11 mouse cellular contexts compared by ENCODE assay signal in the genomic region with DNA sequence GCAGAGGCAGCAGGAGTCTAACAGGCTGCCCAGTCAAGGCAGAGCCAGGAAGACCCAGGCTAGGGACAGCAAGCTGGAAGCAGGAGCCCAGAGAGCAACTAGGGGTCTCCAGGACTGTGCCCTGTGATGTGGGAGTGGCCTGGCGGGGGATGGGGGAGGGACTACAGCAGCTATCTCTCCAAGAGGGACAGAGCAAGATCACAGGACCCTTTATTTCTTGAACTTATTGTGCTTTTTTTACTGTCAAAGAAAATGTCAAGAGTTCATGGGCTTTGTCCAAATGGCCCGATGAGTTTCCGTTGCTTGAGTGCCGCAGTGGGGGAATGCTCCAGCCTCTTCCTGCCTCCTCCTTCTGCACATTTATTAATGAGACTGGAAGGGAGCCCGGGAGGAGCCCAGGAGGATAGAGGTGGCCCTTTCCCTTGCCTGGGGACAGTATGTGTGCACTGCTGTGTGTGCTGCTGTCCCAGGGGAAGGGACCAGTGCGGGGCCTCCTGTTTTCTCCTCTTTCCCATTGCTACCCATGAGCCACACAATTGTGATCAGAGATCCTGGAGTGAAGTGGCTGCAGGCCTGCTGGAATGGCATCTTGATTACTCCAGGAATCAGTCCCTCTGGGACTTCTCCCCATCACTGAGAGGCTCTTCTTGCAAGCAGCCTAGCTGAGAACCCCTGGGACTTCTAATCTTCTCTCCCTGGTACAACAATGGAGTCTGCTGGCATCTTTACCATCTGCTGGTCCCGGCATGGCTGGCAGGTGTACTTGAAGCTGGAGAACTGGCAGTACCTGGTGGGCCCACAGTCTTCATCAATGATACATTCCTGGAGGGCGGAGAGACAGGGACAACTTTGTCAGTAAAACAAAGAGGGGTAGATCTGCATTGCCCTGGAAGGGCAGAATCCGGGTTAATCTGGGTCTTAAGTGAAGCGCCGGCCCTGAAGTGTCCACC. TPM values are rescaled to one million over a fixed set of nuclear protein-coding genes. Genes with fewer than 3 reads are reported as not detected.
DNase-seq lines count a peak whose midpoint lies in the region; ATAC-seq and TF ChIP-seq lines count a peak whose summit lies in the region.
"Had no signal": no experiment of that assay in that cellular context is flagged by ENCODE, and none has a peak within 500 bp of the region (broad histone marks: within the 10 kb centered on the region; RNA-seq: fewer than 3 reads in every experiment).

No protein-coding gene starts in this region.

- peaks cover 5% of the 10 kb centered on the region; the same call in 1 of the 2 replicates for H3K4me1 ChIP-seq in forebrain, embryonic 15.5 days
- no peaks in the 10 kb centered on the region; the same call in none of the 2 replicates for H3K4me1 ChIP-seq in forebrain, embryonic 16.5 days (replicated peaks; ENCODE audit: control insufficient read depth, insufficient read depth, low read length)
- no peaks in the 10 kb centered on the region for H3K4me1 ChIP-seq in lung, postnatal 0 days (ENCODE audit: insufficient read depth, low read depth, low read length)
- no peaks in the 10 kb centered on the region for H3K4me1 ChIP-seq in lung, adult 2 months (ENCODE audit: control insufficient read depth, insufficient read depth, low read length)
- H3K4me1 ChIP-seq in embryonic facial prominence, embryonic 13.5 days = peaks cover 26% of the 10 kb centered on the region
- peaks cover 22% of the 10 kb centered on the region for H3K4me1 ChIP-seq in limb, embryonic 11.5 days (ENCODE audit: control insufficient read depth, insufficient read depth, low read length)
- H3K4me1 ChIP-seq in hindbrain, embryonic 16.5 days (ENCODE audit: control insufficient read depth, insufficient read depth, low read depth, low read length) = no peaks in the 10 kb centered on the region

- H3K27ac ChIP-seq in forebrain, embryonic 15.5 days (replicated peaks) = peak overlapping the region; percentile 29; the same call in 1 of the 2 replicates
- no peak overlapping the region for H3K27ac ChIP-seq in forebrain, embryonic 16.5 days (ENCODE audit: low read length)
- no peak overlapping the region for H3K27ac ChIP-seq in lung, postnatal 0 days (ENCODE audit: low read length)
- 0 out of 2 replicates have a peak overlapping the region, but pooled peaks have one; percentile 4 for H3K27ac ChIP-seq in embryonic facial prominence, embryonic 13.5 days
- peak overlapping the region; percentile 39; the same call in 1 of the 2 replicates for H3K27ac ChIP-seq in limb, embryonic 11.5 days (replicated peaks; ENCODE audit: low read depth, low read length)
- H3K27ac ChIP-seq in hindbrain, embryonic 16.5 days (ENCODE audit: low read depth, low read length) = no peak overlapping the region

- ATAC-seq in forebrain, embryonic 15.5 days (replicated peaks) = no peak
- ATAC-seq in forebrain, embryonic 16.5 days = no peak
- peak; percentile 16; the same call in 1 of the 2 replicates for ATAC-seq in lung, postnatal 0 days
- ATAC-seq in embryonic facial prominence, embryonic 13.5 days (ENCODE audit: insufficient number of reproducible peaks, insufficient read depth, low FRiP score, low TSS enrichment, low read depth) = no peak
- ATAC-seq in limb, embryonic 11.5 days (ENCODE audit: insufficient number of reproducible peaks, low FRiP score, low TSS enrichment, low read depth) = 0 out of 2 replicates have a peak, but pooled peaks have one; percentile 14
- ATAC-seq in hindbrain, embryonic 16.5 days = no peak

- H3K4me3 ChIP-seq in forebrain, embryonic 15.5 days = no peak overlapping the region
- H3K4me3 ChIP-seq in forebrain, embryonic 16.5 days (replicated peaks; ENCODE audit: low read length) = no peak overlapping the region
- no peak overlapping the region for H3K4me3 ChIP-seq in lung, postnatal 0 days (ENCODE audit: low read depth, low read length)
- no peak overlapping the region for H3K4me3 ChIP-seq in lung, adult 2 months (replicated peaks; ENCODE audit: extremely low read depth, low read depth, low read length)
- no peak overlapping the region for H3K4me3 ChIP-seq in embryonic facial prominence, embryonic 13.5 days
- H3K4me3 ChIP-seq in limb, embryonic 11.5 days (ENCODE audit: low read depth, low read length) = no peak overlapping the region
- H3K4me3 ChIP-seq in hindbrain, embryonic 16.5 days (ENCODE audit: low read length) = no peak overlapping the region
- H3K4me3 ChIP-seq: embryonic facial prominence, embryonic 12.5 days had no signal

- H3K36me3 ChIP-seq in forebrain, embryonic 15.5 days = no peaks in the 10 kb centered on the region
- no peaks in the 10 kb centered on the region for H3K36me3 ChIP-seq in forebrain, embryonic 16.5 days (ENCODE audit: control insufficient read depth, insufficient read depth)
- H3K36me3 ChIP-seq in lung, postnatal 0 days (ENCODE audit: insufficient read depth, low read length) = no peaks in the 10 kb centered on the region
- H3K36me3 ChIP-seq in embryonic facial prominence, embryonic 13.5 days = peaks cover 41% of the 10 kb centered on the region
- no peaks in the 10 kb centered on the region for H3K36me3 ChIP-seq in limb, embryonic 11.5 days (ENCODE audit: control insufficient read depth, insufficient read depth, low read length)
- H3K36me3 ChIP-seq in hindbrain, embryonic 16.5 days (ENCODE audit: control insufficient read depth, insufficient read depth, low read length) = no peaks in the 10 kb centered on the region

- no peak overlapping the region for H3K9ac ChIP-seq in forebrain, embryonic 15.5 days (replicated peaks)
- no peak overlapping the region for H3K9ac ChIP-seq in forebrain, embryonic 16.5 days (replicated peaks; ENCODE audit: low read depth, low read length)
- no peak overlapping the region for H3K9ac ChIP-seq in lung, postnatal 0 days (replicated peaks; ENCODE audit: low read depth)
- no peak overlapping the region for H3K9ac ChIP-seq in embryonic facial prominence, embryonic 13.5 days
- no peak overlapping the region for H3K9ac ChIP-seq in limb, embryonic 11.5 days (ENCODE audit: low read length)
- no peak overlapping the region for H3K9ac ChIP-seq in hindbrain, embryonic 16.5 days (ENCODE audit: low read depth, low read length)
- H3K9ac ChIP-seq: embryonic facial prominence, embryonic 12.5 days had no signal

- no peak for TF ChIP-seq POLR2A in lung, adult 2 months (IDR thresholded peaks at IDR 0.05; ENCODE audit: borderline replicate concordance, extremely low read depth, low read depth, low read length)

- DNase-seq in lung, postnatal 0 days (ENCODE audit: low spot score) = no peak
- DNase-seq in lung, adult 2 months = no peak
- DNase-seq in limb, embryonic 11.5 days (ENCODE audit: low spot score) = peak; percentile 28
- DNase-seq in T-cell, adult 2 months (ENCODE audit: low spot score) = no peak
- DNase-seq: lung, adult 18-20 months; thymus, postnatal 25 days had no signal

- no peak for TF ChIP-seq CTCF in lung, postnatal 0 days (IDR thresholded peaks at IDR 0.05)
- TF ChIP-seq CTCF in lung, adult 2 months (IDR thresholded peaks at IDR 0.05; ENCODE audit: insufficient read depth, low read length) = no peak

- H3K27me3 ChIP-seq in forebrain, embryonic 15.5 days = no peaks in the 10 kb centered on the region
- no peaks in the 10 kb centered on the region for H3K27me3 ChIP-seq in forebrain, embryonic 16.5 days (replicated peaks; ENCODE audit: control insufficient read depth, insufficient read depth, low read length)
- no peaks in the 10 kb centered on the region for H3K27me3 ChIP-seq in lung, postnatal 0 days (replicated peaks; ENCODE audit: insufficient read depth, low read length)
- no peaks in the 10 kb centered on the region for H3K27me3 ChIP-seq in embryonic facial prominence, embryonic 13.5 days
- H3K27me3 ChIP-seq in limb, embryonic 11.5 days (ENCODE audit: control insufficient read depth, insufficient read depth, low read length) = no peaks in the 10 kb centered on the region
- no peaks in the 10 kb centered on the region for H3K27me3 ChIP-seq in hindbrain, embryonic 16.5 days (replicated peaks; ENCODE audit: control insufficient read depth, insufficient read depth, low read length)
- H3K27me3 ChIP-seq: embryonic facial prominence, embryonic 12.5 days had no signal

- WGBS in forebrain, embryonic 15.5 days = 68% methylated on average over 11 of the region's 11 CpGs
- WGBS in forebrain, embryonic 16.5 days = 69% methylated on average over 11 of the region's 11 CpGs
- WGBS in lung, postnatal 0 days = 68% methylated on average over 11 of the region's 11 CpGs
- WGBS in lung, adult 2 months = 65% methylated on average over 11 of the region's 11 CpGs
- WGBS in embryonic facial prominence, embryonic 13.5 days = 61% methylated on average over 11 of the region's 11 CpGs
- WGBS in limb, embryonic 11.5 days = 66% methylated on average over 11 of the region's 11 CpGs
- WGBS in hindbrain, embryonic 16.5 days = 63% methylated on average over 11 of the region's 11 CpGs

- TF ChIP-seq EP300 in lung, postnatal 0 days (IDR thresholded peaks at IDR 0.05) = no peak

- no peaks in the 10 kb centered on the region for H3K9me3 ChIP-seq in forebrain, embryonic 15.5 days
- H3K9me3 ChIP-seq in forebrain, embryonic 16.5 days (ENCODE audit: control insufficient read depth, low read length) = no peaks in the 10 kb centered on the region
- no peaks in the 10 kb centered on the region for H3K9me3 ChIP-seq in lung, postnatal 0 days (ENCODE audit: low read length)
- no peaks in the 10 kb centered on the region for H3K9me3 ChIP-seq in embryonic facial prominence, embryonic 13.5 days
- H3K9me3 ChIP-seq in limb, embryonic 11.5 days (ENCODE audit: control insufficient read depth, low read length) = no peaks in the 10 kb centered on the region
- no peaks in the 10 kb centered on the region for H3K9me3 ChIP-seq in hindbrain, embryonic 16.5 days (ENCODE audit: control insufficient read depth, low read length)
- H3K9me3 ChIP-seq: embryonic facial prominence, embryonic 12.5 days had no signal

- H3K4me2 ChIP-seq in forebrain, embryonic 15.5 days (replicated peaks) = no peak overlapping the region
- H3K4me2 ChIP-seq in forebrain, embryonic 16.5 days (ENCODE audit: low read length) = no peak overlapping the region
- no peak overlapping the region for H3K4me2 ChIP-seq in lung, postnatal 0 days (replicated peaks; ENCODE audit: low read depth, low read length)
- H3K4me2 ChIP-seq in embryonic facial prominence, embryonic 13.5 days = no peak overlapping the region
- H3K4me2 ChIP-seq in limb, embryonic 11.5 days (ENCODE audit: low read depth, severe bottlenecking) = no peak overlapping the region
- no peak overlapping the region for H3K4me2 ChIP-seq in hindbrain, embryonic 16.5 days (ENCODE audit: low read length)
- H3K4me2 ChIP-seq: embryonic facial prominence, embryonic 12.5 days had no signal

RNA-seq across cellular contexts. Expression of a gene that starts 37.7 kb away (rescaled TPM):
- polyA plus RNA-seq in forebrain, embryonic 15.5 days (2015; fragmentation: Nextera tagmentation; extraction: Ambion mirVana) = 22.3 and 25.9 TPM in 2 replicates
- 22.0 and 29.9 TPM in 2 replicates for polyA plus RNA-seq in forebrain, embryonic 16.5 days (2015; fragmentation: Nextera tagmentation; extraction: Ambion mirVana)
- polyA plus RNA-seq in lung, postnatal 0 days (2015; fragmentation: Nextera tagmentation; extraction: Ambion mirVana) = 82.5 and 88.3 TPM in 2 replicates
- polyA plus RNA-seq in lung, adult 2 months (2012; rRNA removed) = 28.3 and 32.3 TPM in 2 replicates
- polyA plus RNA-seq in embryonic facial prominence, embryonic 13.5 days (2015; fragmentation: Nextera tagmentation; extraction: Ambion mirVana) = 43.9 and 67.9 TPM in 2 replicates
- 7.1 and 8.3 TPM in 2 replicates for polyA plus RNA-seq in limb, embryonic 11.5 days (2014; fragmentation: Nextera tagmentation; extraction: Ambion mirVana)
- 38.5 and 39.8 TPM in 2 replicates for polyA plus RNA-seq in hindbrain, embryonic 16.5 days (2015; fragmentation: Nextera tagmentation; extraction: Ambion mirVana)

Comparison
In these comparisons a context has a peak if more than half of its experiments do, and no peak if none do; other contexts are left out.
1. H3K27ac ChIP-seq: peak in forebrain, embryonic 15.5 days (single experiment), embryonic facial prominence, embryonic 13.5 days (single experiment) and limb, embryonic 11.5 days (single experiment); none in forebrain, embryonic 16.5 days (single experiment), lung, postnatal 0 days (single experiment) and hindbrain, embryonic 16.5 days (single experiment).
2. ATAC-seq: peak in lung, postnatal 0 days (single experiment) and limb, embryonic 11.5 days (single experiment); none in forebrain, embryonic 15.5 days (single experiment), forebrain, embryonic 16.5 days (single experiment), embryonic facial prominence, embryonic 13.5 days (single experiment) and hindbrain, embryonic 16.5 days (single experiment).